Mouse (Mus musculus) c-Kit-positive CD71-positive TER-119-positive erythroid progenitor cells, embryonic 14.5 days (primary cell): ENCODE results near the gene Lpp.

Source experiments
- DNase-seq: peaks from one replicate; pipeline ENCODE4 v3.0.0-alpha.2; 2013; ENCODE audit warnings: low spot score

Lpp gene

GRCm38 (mm10) chr16:24625576-24625975 is 232.3 kb downstream of the Lpp start:
- no peak for DNase-seq

GRCm38 (mm10) chr16:24628779-24629178 is 235.5 kb downstream of the Lpp start:
- DNase-seq = no peak

- DNase-seq = no peak
Measured at GRCm38 (mm10) chr16:24629218-24630172, 236.2 kb downstream of the Lpp start.

DNA sequence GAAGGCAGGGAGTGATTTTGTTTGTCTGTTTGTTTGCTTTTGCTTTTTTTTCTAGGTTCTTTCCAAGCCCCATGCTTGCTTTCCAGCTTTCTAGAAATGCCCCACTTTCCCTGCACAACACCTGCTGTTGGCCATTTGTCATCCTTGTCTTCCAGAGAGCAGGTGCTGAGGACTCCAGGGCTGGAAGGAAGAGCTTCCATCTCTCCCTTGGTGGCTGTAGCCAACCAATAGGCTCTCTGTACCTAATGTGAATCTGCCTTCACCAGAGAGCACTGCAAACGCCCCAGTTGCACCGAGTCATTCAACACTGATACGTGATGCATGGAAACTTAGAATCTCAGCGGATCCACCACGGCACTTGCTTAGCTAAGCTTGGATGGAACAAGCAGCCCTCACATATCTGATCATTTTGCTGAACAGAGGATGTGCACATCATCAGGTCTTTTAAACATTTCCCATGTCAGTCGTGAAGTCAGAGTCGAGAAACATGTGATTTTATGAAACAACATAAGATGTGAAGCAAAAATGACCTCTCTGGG is 242.1 kb downstream of the Lpp start:
- DNase-seq = no peak

DNA sequence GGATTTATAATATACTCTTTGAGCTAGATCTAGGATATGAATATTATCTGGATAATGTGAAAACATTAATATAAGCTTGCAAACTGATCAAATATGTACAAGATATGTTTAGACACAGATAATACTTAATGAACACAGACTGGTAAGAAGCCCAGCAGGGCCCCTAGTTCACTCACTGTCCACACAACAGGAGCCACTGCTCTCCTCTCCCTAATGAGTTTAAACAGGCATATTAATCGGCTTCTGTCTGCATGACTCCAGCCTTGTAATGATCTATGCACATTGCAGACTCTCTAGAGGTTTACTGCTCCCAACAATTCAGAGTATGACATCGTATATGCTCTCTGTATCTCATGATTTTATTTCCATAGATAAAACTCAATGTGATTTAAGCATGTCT is 243.6 kb downstream of the Lpp start:
- DNase-seq = no peak

DNA sequence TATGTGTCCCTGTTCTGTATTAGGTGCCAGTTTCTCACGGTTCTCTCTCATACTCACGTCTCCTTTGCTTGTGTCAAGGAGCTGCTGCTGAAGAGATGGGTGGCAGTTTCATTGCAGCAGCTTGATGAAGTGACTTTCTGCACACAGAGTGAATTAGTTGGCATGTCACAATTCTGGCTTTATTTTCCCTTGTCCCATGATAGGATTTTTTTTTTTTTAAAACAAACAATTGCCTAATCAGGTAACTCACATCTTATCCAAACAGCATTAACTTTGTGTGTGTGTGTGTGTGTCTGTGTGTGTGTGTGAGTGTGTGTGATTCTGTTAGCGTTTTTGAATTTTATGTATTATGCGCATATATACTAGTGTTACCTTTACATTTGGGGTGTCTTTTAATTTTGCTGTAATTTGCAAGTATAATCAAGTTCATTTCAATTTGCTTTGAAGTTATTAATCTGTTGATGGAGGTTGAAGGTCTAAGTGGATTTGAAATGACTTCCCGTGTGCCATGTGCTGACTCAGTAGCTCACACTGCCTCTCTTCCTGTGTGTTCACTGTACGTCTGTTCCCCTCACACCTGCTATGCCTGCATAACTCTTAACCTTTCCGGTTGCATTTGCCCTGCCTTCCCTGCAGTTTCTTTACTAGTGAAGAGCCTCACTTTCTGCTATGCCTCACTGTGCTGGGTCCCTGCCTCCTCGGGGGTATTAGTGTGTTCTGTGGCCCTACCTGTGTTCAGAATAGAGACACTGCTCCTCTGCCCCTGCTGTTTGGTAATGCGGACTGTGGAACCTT is 247.9 kb downstream of the Lpp start:
- DNase-seq = no peak

DNA sequence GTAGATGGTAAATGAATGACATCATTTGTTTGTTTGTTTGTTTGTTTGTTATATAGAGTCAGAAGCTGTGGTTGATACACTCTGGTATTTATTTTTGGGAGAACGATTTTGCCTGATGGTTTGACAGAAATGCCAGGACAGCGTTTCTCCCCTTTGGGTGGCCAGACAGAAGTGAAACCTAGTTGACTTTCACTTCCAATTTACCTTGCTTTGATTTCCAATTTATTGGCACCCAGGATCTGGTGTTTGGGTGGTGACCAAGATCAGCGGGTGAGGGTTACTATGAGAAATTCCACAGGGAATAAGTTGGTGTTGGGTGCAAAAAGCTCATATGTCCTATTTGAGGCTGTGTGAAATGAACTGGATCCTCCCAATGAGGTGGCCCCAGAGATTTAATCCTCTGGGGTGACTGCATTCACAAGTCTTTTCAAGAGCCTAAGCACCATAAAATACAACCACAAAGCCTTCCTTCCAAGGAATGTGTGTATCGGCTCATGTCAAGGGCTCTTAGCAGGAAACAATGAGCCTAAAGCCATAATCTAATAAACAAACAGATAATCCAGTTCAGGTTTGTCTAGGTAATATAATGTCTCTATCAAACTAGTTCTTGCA is 249.8 kb downstream of the Lpp start:
- no peak for DNase-seq

GRCm38 (mm10) chr16:24644154-24644553 is 250.8 kb downstream of the Lpp start:
- DNase-seq = no peak

- DNase-seq = no peak
Measured at GRCm38 (mm10) chr16:24644760-24645406, 251.6 kb downstream of the Lpp start.

- no peak for DNase-seq
Measured at GRCm38 (mm10) chr16:24645906-24646603, 252.7 kb downstream of the Lpp start.

DNA sequence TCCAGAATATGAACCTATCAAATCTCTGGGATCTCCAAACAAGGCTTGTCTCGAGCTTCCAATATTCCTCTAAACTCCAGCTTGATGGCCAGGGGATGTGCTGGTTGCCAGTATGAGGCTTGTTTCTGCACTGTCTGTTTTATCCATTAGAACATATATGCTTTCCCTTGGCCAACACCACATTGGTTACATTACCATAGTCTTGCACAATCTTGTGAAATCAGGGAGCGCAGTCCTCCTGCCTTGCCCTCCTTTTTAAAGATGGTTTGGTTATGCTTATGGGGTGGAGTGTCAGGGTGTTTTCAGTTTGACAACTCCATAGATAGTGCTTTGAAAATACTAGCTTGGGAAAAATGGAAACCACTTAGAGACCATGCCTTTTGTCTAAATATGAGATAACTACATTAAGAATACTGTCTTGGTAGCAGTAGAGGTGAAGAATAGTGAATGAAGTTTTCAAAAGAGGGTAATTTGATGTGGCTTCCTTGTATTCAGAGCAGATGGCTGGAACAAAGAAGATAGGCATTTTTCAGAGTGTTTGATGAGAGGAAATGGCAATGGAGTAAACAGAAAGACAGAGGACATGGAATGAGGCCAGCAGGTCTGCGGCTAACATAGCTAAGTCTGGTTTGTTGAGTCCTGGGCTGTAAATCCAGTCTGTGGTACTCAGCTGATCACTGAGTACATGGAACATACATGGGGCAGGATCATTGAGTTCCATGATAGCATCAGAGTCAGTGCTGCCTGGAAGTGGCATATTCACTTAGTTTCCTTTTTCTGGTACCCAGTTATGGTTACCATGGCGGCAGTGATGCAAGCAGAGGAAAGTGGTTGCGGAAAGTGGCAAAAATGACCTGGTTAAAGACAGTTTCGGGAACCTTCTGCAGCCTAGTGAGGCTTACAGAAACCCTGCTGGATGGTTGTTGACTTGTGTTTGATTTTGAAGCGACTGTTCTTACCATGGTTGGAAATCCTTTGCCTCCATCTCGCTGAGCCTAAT is 258.6 kb downstream of the Lpp start:
- no peak for DNase-seq

GRCm38 (mm10) chr16:24653041-24653440 is 259.7 kb downstream of the Lpp start:
- no peak for DNase-seq

DNA sequence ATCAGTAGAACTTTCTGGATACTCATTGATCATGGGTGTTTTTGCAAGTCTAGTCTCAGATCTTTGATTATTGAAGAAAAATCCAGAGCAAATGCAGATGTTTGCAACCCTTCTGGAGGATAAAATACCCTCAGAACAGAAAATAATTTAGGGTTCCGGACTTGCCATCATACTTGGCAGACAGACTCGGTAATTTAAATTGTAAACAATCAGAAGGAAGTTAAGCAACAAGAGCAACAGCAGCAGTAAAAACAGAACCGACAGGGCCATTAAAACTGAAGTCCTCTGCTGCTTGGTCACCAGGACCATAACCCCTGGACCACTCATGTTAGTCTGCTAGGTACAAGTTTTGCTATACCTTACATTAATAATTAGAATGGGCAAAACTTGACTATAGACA is 261.8 kb downstream of the Lpp start:
- no peak for DNase-seq

DNA sequence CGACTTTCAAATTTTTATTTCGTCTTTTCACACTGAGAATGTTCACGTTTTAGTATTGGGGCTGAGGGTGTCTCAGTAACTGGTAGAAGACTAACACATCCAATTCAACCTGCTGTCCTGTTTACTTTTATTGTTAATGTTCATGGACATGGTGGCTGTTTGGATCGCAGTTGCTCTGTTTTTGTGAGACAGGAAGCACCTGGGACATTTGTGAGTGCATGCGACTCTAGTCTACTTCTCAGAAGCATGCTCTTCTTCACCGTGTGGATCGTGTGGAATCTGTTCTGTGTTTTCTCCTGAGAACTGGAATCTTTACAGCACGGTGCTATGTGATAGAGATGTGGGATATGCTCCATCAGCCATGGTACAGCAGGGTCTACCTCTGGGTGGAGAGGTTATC is 262.7 kb downstream of the Lpp start:
- DNase-seq = no peak

DNA sequence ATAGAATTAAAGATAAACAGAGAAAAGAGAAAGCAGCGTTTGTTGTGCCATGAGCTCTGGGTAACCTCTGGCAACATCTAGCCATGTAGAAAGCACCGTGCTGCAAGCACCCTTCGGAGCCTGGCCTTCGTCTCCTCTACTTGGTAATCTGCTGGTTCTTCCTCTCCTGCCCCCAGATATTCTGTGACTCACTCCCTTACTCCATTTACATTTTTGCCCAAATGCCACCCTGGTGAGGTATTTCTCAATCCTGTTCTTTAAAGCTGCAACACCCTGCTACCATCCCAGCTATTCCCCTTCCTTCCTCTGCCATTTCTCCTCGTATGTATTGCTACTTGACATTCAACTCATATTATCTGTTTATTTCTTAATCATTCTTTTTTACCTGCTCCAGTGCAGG is 263.4 kb downstream of the Lpp start:
- DNase-seq = no peak

- DNase-seq = no peak
Measured at GRCm38 (mm10) chr16:24659049-24659448, 265.7 kb downstream of the Lpp start.

GRCm38 (mm10) chr16:24664131-24664530 is 270.8 kb downstream of the Lpp start:
- no peak for DNase-seq

DNA sequence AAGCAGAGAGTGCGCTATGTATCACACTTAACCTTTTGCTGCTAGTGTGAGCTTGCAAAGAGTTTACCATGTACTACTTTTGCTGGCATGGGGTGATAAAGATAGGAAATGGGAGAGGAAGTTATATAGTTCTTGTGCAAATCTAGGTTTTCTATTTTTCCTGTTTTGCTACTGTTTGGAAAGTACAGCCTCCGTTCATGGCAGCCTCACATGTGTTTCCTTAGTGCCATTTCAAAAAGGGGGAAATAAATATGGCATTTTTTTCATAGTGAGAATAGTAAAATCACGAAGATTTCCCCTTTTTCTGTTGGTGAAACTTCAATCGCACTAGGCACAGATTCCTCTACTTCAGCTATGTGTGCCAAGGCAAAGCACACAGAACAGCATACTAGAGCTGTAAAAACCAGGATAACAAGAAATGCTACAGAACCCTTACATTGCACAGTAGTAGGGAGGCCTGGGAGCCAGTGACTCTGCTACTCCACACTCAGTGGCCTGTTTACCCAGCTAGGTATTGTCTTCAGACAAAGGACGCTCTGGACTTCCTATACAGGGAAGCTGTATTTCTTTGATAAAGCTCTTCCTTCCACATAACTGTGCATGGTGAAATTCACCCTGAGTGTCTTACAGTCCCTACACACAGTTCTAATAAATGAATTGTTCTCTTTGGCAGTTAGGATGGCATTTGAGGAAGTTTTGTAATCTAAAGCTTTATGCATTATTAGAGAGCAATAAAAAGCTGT is 276.6 kb downstream of the Lpp start:
- no peak for DNase-seq

DNA sequence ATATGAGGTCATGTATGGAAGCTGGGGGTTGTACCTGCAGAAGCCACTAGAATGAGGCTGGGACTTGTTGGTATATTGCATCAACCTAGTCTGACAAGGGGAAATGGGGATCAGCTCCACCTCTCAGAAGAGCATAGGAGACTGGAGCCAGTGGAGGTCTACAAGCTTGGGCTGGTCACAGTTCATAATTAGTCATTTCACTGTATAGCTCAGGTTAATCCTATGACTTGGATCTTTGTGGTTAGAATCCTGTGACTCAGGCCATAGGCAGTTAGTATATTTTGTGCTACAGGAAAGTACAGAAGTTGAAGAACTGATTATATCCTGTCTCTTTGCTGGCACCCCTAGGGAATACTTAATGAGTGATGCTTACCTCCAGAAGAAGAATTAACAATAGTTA is 285.6 kb downstream of the Lpp start:
- DNase-seq = no peak
